Mouse (Mus musculus) midbrain, embryonic 13.5 days (tissue): ENCODE data around the gene Acbd4. TPM values are rescaled to one million over a fixed set of nuclear protein-coding genes. Genes with fewer than 3 reads are reported as not detected.
A peak's percentile ranks its signal among the peaks of the same experiment; 100 is the strongest.

Experiments used
- ATAC-seq: fragments of 200-750 bp; cut with Nextera tagmentation; 2 replicates; pipeline ENCODE4 v1.8.0; 2017; ENCODE audit warnings: mild to moderate bottlenecking, moderate TSS enrichment, moderate library complexity
- H3K27ac ChIP-seq: fragments of 300-500 bp; sonication (generic); 2 replicates; pipeline ENCODE4 v1.5.1; 2015; ENCODE audit warnings: inconsistent platforms, mild to moderate bottlenecking, moderate library complexity
- H3K27me3 ChIP-seq: fragments of 300-500 bp; sonication (generic); 2 replicates; pipeline ENCODE4 v1.6.1; 2015; ENCODE audit warnings: mild to moderate bottlenecking, inconsistent platforms
- H3K36me3 ChIP-seq: fragments of 300-500 bp; sonication (generic); 2 replicates; pipeline ENCODE4 v1.6.1; 2015; ENCODE audit warnings: mild to moderate bottlenecking, inconsistent platforms
- H3K4me1 ChIP-seq: fragments of 300-500 bp; sonication (generic); replicated peaks from 2 replicates; pipeline ENCODE4 v1.6.1; 2015; ENCODE audit warnings: inconsistent platforms
- H3K4me2 ChIP-seq: fragments of 300-500 bp; sonication (generic); replicated peaks from 2 replicates; pipeline ENCODE4 v1.6.1; 2015; ENCODE audit warnings: moderate library complexity, mild to moderate bottlenecking, inconsistent platforms
- H3K4me3 ChIP-seq: fragments of 300-500 bp; sonication (generic); replicated peaks from 2 replicates; pipeline ENCODE4 v1.5.1; 2015; ENCODE audit warnings: mild to moderate bottlenecking, inconsistent platforms
- H3K9ac ChIP-seq: fragments of 300-500 bp; sonication (generic); replicated peaks from 2 replicates; pipeline ENCODE4 v1.6.1; 2015; ENCODE audit warnings: mild to moderate bottlenecking, inconsistent platforms
- H3K9me3 ChIP-seq: fragments of 300-500 bp; sonication (generic); 2 replicates; pipeline ENCODE4 v1.6.1; 2016; ENCODE audit warnings: mild to moderate bottlenecking, inconsistent platforms
- WGBS: fragments of 180-500 bp; shearing (Covaris S2); methylation state at CpG from one replicate; pipeline ENCODE4 v1.1.7; 2015; 5-methylcytosine and 5-hydroxymethylcytosine counted together
- polyA plus RNA-seq: library from polyadenylated mRNA; unstranded; fragments of >200 nt; fragmentation: Nextera tagmentation; extraction: Ambion mirVana; gene quantifications from 2 replicates; pipeline ENCODE4 v1.2.1, GENCODE M21; 2015

Gene Acbd4
- polyA plus RNA-seq, 1 experiment from 2014 or later, result 7.8 TPM

DNA sequence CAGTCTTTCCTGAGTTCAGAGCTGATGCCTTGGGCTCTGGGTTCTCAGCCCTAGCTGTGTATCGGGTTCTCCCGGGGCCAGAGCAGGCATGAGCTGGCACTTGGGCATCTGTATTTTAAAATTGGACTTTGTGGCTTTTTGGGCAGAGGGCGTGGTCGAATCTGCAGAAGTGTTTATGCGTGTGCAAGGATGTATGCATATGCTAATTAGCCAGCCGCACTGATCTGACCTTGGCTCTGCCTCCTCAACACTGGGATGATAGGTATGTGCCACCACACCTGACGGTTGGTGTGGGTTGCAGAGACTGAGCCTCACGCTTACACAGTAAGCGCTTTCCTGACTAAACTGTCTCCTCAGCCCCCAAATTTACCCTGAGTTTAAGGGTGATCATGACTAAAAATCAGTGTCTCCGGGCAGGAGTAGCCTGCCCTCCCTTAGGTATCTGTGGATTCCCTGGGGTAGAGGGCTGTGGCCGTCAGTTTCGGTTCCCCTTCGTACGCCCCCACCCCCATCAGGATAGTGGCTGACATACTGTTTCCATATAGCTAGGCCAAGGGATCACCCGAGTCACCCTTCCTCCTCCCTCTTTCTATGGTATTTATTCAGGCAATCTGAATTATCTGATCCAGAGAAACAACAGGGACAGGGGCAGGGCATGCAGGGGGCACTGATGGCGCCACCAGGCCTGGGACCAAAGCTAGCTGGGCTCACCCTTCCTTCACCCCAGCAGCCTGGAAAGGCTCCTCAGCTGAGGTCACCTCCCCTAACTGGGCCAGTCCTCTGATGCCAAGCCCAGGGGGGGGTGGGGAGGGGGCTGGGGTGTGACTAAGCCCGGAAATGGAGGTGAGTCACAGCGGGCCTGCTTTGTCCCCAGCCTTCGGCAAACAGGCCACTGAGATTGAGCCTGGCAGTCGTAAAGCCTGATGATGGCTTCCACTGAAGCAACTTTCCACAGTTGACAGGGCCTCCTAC lies 7.3 kb upstream of the Acbd4 start:
- no peak overlapping the region for H3K4me2 ChIP-seq
- ATAC-seq, result no peak
- no peak overlapping the region for H3K4me3 ChIP-seq
- no peak overlapping the region for H3K27ac ChIP-seq
- H3K27me3 ChIP-seq, result peaks cover 35% of the 10 kb centered on the region
- no peaks in the 10 kb centered on the region for H3K36me3 ChIP-seq
- H3K9ac ChIP-seq, result no peak overlapping the region
- 75% methylated on average over 20 of the region's 20 CpGs for WGBS
- peaks cover 8% of the 10 kb centered on the region for H3K4me1 ChIP-seq
- no peaks in the 10 kb centered on the region for H3K9me3 ChIP-seq

DNA sequence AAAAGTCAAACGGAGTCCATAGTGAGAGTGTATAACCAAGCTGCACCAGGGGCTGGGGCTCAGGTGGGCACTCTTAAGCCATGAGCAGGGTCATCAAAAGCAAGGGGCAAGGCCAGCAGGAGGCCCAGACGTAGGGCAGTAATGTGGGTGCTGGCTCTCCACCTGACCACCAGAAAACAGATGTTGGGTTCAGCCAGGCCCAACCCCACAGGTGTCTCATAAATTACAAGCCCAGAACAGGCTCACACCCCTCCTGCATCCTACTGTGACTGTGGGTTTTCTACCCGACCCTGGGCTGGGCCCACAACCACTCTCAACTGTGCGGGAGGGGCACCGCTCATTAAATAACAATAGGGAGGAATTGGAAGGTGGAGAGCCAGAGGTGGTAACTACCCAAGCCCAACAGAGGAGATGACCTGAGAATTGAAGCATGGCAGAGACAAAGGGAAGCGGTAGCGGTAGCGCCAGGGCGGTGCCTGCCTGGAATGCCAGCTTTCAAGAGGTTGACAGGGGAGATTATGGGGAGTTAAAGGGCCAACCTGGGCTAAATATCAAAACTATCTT lies 6.3 kb upstream of the Acbd4 start:
- no peak overlapping the region for H3K9ac ChIP-seq
- no peak for ATAC-seq
- no peak overlapping the region for H3K4me2 ChIP-seq
- no peaks in the 10 kb centered on the region for H3K36me3 ChIP-seq
- H3K9me3 ChIP-seq, result no peaks in the 10 kb centered on the region
- H3K4me1 ChIP-seq, result peaks cover 8% of the 10 kb centered on the region
- no peak overlapping the region for H3K27ac ChIP-seq
- WGBS, result 48% methylated on average over 9 of the region's 9 CpGs
- no peak overlapping the region for H3K4me3 ChIP-seq
- peaks cover 46% of the 10 kb centered on the region for H3K27me3 ChIP-seq

DNA sequence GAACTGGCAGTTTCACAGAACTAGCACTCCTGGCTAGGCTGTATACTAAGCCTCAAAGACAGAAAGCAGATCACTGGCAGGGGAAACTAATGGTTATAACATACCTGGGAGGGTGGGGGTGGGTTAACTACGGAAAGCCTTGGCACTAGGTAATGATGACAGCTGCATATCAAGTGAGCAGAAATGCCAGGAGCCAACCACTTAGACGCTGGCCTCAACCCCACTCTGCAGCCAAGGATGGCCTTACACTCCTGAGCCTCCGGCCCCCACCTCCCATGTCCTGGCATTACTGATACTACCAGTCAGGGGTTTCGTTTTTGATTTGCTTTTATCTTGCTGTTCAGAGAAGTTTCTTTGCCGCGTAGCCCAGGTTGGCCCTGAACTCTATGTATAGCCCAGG lies 5.7 kb upstream of the Acbd4 start:
- H3K36me3 ChIP-seq, result no peaks in the 10 kb centered on the region
- no peak overlapping the region for H3K27ac ChIP-seq
- H3K9me3 ChIP-seq, result no peaks in the 10 kb centered on the region
- peaks cover 52% of the 10 kb centered on the region for H3K27me3 ChIP-seq
- ATAC-seq, result no peak
- peaks cover 8% of the 10 kb centered on the region for H3K4me1 ChIP-seq
- H3K4me2 ChIP-seq, result no peak overlapping the region
- H3K9ac ChIP-seq, result no peak overlapping the region
- H3K4me3 ChIP-seq, result no peak overlapping the region
- WGBS, result 98% methylated on average over 6 of the region's 6 CpGs

DNA sequence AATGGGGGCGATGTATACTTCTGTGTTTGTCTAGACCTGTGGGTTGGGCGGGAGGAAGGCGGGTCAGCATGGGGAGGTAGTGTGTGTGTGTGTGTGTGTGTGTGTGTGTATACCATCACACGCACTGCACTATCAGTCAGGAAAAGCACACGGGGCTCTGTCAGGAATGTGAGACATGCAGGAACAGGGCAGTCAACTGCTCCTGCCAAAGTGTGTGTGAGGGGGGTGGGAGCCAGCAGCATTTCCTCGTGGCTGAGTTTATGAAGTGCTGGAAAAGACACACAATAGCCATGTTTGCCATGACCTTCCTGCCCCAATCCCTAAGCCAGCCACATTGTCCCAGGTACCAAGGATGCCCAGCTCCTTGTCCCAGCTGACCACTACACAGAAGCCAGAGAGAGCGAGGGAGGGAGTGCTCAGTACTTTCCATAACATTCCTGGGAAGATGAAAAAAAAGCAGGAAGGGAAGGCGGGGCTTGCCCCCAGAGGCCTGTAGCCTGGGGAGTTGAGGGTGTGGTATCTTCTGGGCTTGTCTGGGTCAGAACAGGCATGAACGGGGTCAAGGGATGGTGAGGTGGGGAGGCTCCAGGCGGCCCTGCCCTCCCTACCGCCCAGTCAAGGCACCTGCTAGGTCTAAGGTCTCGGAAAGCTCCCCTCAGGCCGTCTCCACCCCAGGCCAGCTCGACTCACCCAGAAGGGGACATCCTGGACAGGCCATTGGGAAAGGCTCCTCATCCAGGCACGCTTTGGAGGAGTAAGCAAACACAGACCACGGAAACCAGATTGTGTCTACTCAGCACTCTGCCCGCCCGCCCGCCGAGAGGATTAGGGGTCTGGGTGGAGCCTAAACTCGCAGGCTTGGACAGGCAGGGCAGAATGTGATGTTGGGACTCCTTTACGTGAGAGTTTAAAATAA lies 4.2 kb upstream of the Acbd4 start:
- Histone ChIP-seq H3K4me3 (no peak overlapping the region), H3K27ac (no peak overlapping the region), H3K9me3 (no peaks in the 10 kb centered on the region), H3K9ac (0 out of 2 replicates have a peak overlapping the region, but pooled peaks have one; percentile 28), H3K4me1 (peaks cover 22% of the 10 kb centered on the region), H3K27me3 (peaks cover 66% of the 10 kb centered on the region), H3K36me3 (no peaks in the 10 kb centered on the region), H3K4me2 (peak overlapping the region; percentile 19; the same call in 1 of the 2 replicates)
- 19% methylated on average over 22 of the region's 22 CpGs for WGBS
- ATAC-seq, result no peak

DNA sequence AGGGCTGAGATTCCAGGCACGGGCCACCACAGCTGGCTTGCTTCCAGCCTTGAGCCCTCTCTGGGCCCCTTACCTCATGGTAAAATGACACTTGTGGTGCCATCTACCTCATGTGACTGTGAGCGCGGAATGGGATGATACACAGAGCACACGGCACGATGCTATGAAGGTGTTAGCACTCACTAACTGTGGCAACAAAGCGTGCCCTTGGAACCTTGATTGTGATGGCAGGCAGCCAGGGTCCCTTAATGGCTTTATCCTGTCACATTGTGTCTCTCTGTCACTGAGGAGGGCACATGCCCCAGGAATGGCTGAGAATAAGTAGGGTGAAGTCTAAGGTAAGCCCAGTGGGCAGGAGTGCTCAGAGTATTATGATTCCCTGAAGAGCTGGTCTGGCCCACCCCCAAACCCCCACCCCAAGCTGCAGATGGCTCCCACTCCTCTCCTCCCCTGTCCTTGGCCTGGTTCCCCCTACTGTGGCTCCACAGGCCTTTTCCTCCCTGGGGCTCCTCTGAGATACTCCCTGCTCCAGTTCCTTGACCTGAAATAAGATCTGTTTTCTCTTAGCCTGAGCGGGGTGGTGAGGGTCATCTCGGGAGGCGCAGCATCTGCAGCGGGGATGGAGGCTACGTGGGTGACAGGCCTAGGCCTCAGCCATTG lies 2.8 kb upstream of the Acbd4 start:
- Histone ChIP-seq H3K27ac (no peak overlapping the region), H3K9ac (no peak overlapping the region), H3K36me3 (no peaks in the 10 kb centered on the region), H3K27me3 (peaks cover 73% of the 10 kb centered on the region), H3K4me1 (peaks cover 30% of the 10 kb centered on the region), H3K9me3 (no peaks in the 10 kb centered on the region), H3K4me3 (no peak overlapping the region), H3K4me2 (no peak overlapping the region)
- WGBS, result 70% methylated on average over 11 of the region's 11 CpGs
- no peak for ATAC-seq

DNA sequence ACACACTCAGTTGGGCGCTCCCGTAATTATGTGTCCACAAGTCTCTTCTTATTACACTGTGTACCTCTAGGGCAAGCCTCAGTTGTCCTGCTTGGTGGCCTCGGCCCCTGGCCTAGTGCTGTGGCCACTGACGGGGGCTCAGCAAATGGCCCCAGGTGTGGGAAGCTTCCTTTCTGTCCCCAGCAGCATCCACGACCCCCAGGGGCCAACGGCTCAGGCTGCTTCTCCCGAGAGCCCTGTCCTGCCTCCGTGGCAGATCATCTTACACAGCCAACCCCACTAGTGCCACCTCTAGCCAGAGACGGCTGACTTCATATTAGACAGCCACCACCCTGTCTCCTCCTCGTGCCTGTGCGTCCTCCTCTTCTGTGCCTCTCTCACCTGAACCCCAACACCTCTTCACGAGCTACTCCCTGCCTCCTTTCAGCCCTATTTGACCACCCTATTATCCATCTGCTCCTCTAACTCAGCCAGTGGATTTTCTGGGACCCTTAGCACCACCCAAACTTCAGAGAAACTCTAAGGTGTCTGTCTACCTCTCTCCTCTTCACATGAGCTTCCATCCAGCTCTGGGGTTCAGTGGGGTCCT lies 2.0 kb upstream of the Acbd4 start:
- ATAC-seq, result no peak
- H3K27ac ChIP-seq, result no peak overlapping the region
- no peak overlapping the region for H3K9ac ChIP-seq
- WGBS, result 56% methylated on average over 12 of the region's 12 CpGs
- no peaks in the 10 kb centered on the region for H3K36me3 ChIP-seq
- H3K4me1 ChIP-seq, result peaks cover 30% of the 10 kb centered on the region
- H3K4me2 ChIP-seq, result no peak overlapping the region
- no peaks in the 10 kb centered on the region for H3K9me3 ChIP-seq
- peaks cover 77% of the 10 kb centered on the region for H3K27me3 ChIP-seq
- no peak overlapping the region for H3K4me3 ChIP-seq

DNA sequence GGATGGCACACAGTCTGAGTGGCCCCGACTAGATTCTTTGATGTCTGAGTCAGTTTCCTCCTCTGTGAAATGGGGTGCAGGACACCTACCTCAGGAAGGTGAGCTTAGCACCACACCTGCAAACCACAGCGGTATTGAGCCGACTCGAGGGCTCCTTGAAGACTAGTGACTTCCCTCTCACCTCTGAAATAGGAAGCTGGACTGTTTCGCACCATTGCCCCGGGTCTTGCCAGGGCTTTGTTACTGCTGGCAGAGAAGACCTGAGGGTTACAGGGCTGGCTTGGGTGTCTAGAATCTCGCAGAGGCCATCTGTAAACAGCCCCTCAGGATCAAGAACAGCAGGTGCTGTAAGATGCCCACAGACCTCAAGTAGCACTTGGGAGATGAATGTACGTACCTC lies 1.1 kb upstream of the Acbd4 start:
- no peak for ATAC-seq
- 77% methylated on average over 8 of the region's 8 CpGs for WGBS
- Histone ChIP-seq H3K4me2 (no peak overlapping the region), H3K4me3 (no peak overlapping the region), H3K27me3 (peaks cover 74% of the 10 kb centered on the region), H3K27ac (no peak overlapping the region), H3K9me3 (no peaks in the 10 kb centered on the region), H3K4me1 (peaks cover 30% of the 10 kb centered on the region), H3K9ac (no peak overlapping the region), H3K36me3 (no peaks in the 10 kb centered on the region)

DNA sequence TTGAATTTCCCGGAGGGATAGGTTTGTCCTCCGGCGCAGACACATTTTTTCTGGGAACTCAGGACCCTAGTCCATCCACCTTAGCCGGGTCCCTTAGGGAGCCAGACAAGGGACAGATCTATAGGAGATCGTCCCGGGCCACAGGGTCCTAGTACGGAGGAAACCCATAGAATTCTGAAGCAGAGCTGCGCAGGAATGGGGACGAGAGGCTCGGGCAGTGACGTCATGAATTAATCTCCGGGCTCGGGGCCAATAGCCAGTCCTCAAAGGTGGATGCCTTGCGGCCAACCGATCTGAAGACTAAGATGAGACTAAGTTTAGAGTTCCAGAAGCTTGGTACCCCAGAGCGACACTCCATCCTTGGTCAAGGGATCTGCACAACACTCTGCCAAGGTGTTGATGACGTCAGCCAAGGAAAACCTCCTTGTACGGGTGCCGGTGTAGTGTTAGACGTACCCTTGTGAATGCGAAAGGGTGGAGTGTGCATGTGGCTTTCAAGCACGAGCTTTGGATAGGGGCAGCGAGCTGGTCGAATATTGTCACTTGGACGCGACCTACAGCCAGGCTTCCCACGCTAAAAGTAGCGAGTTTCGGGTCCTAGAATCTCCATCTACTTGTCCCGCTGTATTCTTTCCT lies 502 bp downstream of the Acbd4 start:
- no peaks in the 10 kb centered on the region for H3K9me3 ChIP-seq
- 3% methylated on average over 30 of the region's 30 CpGs for WGBS
- peaks cover 59% of the 10 kb centered on the region for H3K27me3 ChIP-seq
- H3K4me2 ChIP-seq, result peak overlapping the region; percentile 73
- peak overlapping the region; percentile 43 for H3K9ac ChIP-seq
- peaks cover 30% of the 10 kb centered on the region for H3K4me1 ChIP-seq
- peak overlapping the region; percentile 47 for H3K4me3 ChIP-seq
- no peaks in the 10 kb centered on the region for H3K36me3 ChIP-seq
- no peak overlapping the region for H3K27ac ChIP-seq
- peak; percentile 51 for ATAC-seq

DNA sequence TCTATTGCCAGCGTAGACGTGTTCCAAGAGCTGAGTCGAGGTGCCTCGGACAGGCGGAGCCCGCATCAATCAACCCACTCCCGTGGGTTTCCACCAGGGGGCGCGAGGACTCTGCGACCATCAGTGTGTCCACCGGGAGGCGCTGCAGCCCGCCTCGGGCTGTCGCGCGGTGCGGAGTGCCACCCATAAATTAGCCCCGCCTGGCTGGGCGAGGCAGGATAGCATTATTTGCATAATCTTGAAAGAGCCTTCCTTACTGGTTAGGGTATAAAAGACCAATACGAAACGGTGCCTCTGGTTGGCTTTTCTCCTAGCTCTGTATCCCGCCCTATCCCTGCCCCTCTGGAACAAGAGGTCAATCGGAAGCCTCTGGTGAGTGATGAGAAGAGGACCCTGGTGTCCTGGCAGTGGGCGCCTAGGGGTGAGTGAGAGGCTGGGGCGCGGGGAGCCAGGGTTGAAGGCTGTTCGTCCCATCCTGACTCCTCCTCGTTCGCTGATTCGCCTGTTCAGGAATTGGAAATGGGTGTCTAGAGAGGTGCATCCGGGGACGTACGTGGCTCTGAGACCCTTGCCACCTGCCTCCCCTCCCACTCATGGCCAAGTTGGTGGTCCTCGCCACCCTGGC lies 1.4 kb downstream of the Acbd4 start:
- H3K4me3 ChIP-seq, result peak overlapping the region; percentile 47
- 2% methylated on average over 35 of the region's 35 CpGs for WGBS
- H3K4me1 ChIP-seq, result peaks cover 22% of the 10 kb centered on the region
- H3K27me3 ChIP-seq, result peaks cover 51% of the 10 kb centered on the region
- no peak overlapping the region for H3K27ac ChIP-seq
- H3K9me3 ChIP-seq, result no peaks in the 10 kb centered on the region
- peak; percentile 86 for ATAC-seq
- H3K9ac ChIP-seq, result no peak overlapping the region
- H3K36me3 ChIP-seq, result no peaks in the 10 kb centered on the region
- H3K4me2 ChIP-seq, result peak overlapping the region; percentile 73

DNA sequence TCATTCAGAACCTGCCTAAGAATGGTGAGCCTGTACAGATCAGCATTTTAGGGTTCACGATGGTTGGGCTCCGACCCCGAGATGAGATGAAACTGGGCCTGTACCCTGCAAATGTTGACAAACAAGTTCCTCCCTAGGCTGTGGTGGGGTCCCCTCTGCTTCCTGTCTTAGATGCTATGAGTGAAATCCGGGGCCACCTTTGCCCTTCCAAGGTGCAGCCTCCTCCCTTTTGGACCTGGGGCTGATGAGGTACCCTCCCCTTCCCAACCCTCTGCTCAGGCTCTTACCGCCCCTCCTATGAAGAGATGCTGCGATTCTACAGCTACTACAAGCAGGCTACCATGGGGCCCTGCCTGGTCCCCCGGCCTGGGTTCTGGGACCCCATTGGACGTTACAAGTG lies 2.1 kb downstream of the Acbd4 start:
- peaks cover 22% of the 10 kb centered on the region for H3K4me1 ChIP-seq
- peak overlapping the region; percentile 73 for H3K4me2 ChIP-seq
- no peak overlapping the region for H3K9ac ChIP-seq
- no peak overlapping the region for H3K27ac ChIP-seq
- WGBS, result 61% methylated on average over 8 of the region's 8 CpGs
- no peaks in the 10 kb centered on the region for H3K9me3 ChIP-seq
- no peaks in the 10 kb centered on the region for H3K36me3 ChIP-seq
- ATAC-seq, result no peak
- H3K4me3 ChIP-seq, result peak overlapping the region; percentile 47
- peaks cover 47% of the 10 kb centered on the region for H3K27me3 ChIP-seq
